Mouse (Mus musculus): Measurements from ENCODE around the gene Sar1a. TPM values are rescaled to one million over a fixed set of nuclear protein-coding genes. Genes with fewer than 3 reads are reported as not detected.

Sar1a gene
- polyA plus RNA-seq, 1 experiment from 2014 or later = 246 TPM

DNA sequence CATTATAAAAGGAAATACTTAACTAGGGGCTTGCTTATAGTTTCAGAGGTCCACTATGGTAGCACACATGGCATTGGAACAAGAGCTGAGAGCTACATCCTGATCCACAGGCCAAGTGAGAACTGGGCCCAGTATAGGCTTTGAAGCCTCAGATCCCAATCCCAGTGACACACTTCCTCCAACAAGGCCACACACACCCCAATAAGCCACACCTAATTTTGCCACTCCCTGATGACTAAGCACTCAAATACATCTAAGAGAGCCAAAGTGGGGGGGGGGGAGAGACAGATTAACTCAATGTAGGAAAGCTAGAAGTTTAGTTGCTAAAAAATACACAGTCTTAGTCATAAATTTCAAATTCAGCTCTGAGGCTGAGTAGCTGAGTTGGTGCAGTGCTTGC, 10.2 kb upstream of the Sar1a start:
- Histone ChIP-seq H3K4me3 (ENCODE audit: low read length) (no peak overlapping the region), H3K9ac (ENCODE audit: low read depth, low read length) (no peak overlapping the region), H3K4me2 (replicated peaks; ENCODE audit: low read depth, low read length) (no peak overlapping the region), H3K27ac (ENCODE audit: low read depth, low read length) (no peak overlapping the region), H3K9me3 (ENCODE audit: control insufficient read depth, low read length) (no peaks in the 10 kb centered on the region), H3K27me3 (ENCODE audit: control insufficient read depth, insufficient read depth, low read length) (no peaks in the 10 kb centered on the region), H3K36me3 (ENCODE audit: control insufficient read depth, insufficient read depth, low read length) (peaks cover 91% of the 10 kb centered on the region), H3K4me1 (ENCODE audit: control insufficient read depth, insufficient read depth, low read length) (no peaks in the 10 kb centered on the region)
- ATAC-seq (ENCODE audit: low FRiP score, low TSS enrichment) = no peak

- 93% methylated on average over 3 of the region's 3 CpGs for WGBS
- no peaks in the 10 kb centered on the region for H3K27me3 ChIP-seq (ENCODE audit: control insufficient read depth, insufficient read depth, low read length)
These were observed 9.3 kb upstream of the Sar1a start for GRCm38 (mm10) chr10:61670758-61671157.

DNA sequence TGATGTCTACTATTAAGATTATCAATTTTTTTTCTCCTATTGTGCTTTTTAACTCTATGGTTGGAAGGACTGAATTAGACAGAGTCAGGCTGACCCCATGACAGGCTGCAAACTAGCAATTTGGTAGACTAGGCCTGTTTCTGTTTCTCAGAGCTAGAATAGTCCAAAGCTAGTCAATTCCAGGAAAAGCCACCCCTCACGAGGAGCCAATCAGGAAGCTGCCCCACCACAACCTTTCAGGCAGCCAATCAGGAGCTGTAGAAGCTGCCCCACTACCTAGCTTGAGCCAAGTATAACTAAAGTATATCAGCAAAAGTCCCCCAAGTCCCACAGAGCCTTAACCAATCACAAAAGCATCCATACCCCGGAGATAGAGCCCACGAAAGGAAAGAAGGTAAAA, 4.2 kb upstream of the Sar1a start:
- H3K9me3 ChIP-seq (ENCODE audit: control insufficient read depth, low read length) = no peaks in the 10 kb centered on the region
- H3K36me3 ChIP-seq (ENCODE audit: control insufficient read depth, insufficient read depth, low read length) = peaks cover 42% of the 10 kb centered on the region
- H3K27me3 ChIP-seq (ENCODE audit: control insufficient read depth, insufficient read depth, low read length) = no peaks in the 10 kb centered on the region
- H3K9ac ChIP-seq (ENCODE audit: low read depth, low read length) = no peak overlapping the region
- no peak overlapping the region for H3K27ac ChIP-seq (ENCODE audit: low read depth, low read length)
- H3K4me1 ChIP-seq (ENCODE audit: control insufficient read depth, insufficient read depth, low read length) = no peaks in the 10 kb centered on the region; the same call in 1 of the 2 replicates
- WGBS = 81% methylated on average over 3 of the region's 3 CpGs
- no peak overlapping the region for H3K4me3 ChIP-seq (ENCODE audit: low read length)
- H3K4me2 ChIP-seq (replicated peaks; ENCODE audit: low read depth, low read length) = no peak overlapping the region
- no peak for ATAC-seq (ENCODE audit: low FRiP score, low TSS enrichment)

More at GRCm38 (mm10) chr10:61670758-61671157, 9.3 kb upstream of the Sar1a start:
- no peak overlapping the region for H3K4me3 ChIP-seq (ENCODE audit: low read length)
- H3K4me1 ChIP-seq (ENCODE audit: control insufficient read depth, insufficient read depth, low read length) = no peaks in the 10 kb centered on the region
- no peaks in the 10 kb centered on the region for H3K9me3 ChIP-seq (ENCODE audit: control insufficient read depth, low read length)
- H3K36me3 ChIP-seq (ENCODE audit: control insufficient read depth, insufficient read depth, low read length) = peaks cover 88% of the 10 kb centered on the region
- H3K9ac ChIP-seq (ENCODE audit: low read depth, low read length) = no peak overlapping the region
- ATAC-seq (ENCODE audit: low FRiP score, low TSS enrichment) = no peak
- no peak overlapping the region for H3K4me2 ChIP-seq (replicated peaks; ENCODE audit: low read depth, low read length)
- no peak overlapping the region for H3K27ac ChIP-seq (ENCODE audit: low read depth, low read length)

- 35% methylated on average over 9 of the region's 9 CpGs for WGBS
- H3K27ac ChIP-seq (ENCODE audit: low read depth, low read length) = peak overlapping the region; percentile 71; the same call in 1 of the 2 replicates
These were observed 554 bp upstream of the Sar1a start for GRCm38 (mm10) chr10:61679545-61679944.

GRCm38 (mm10) chr10:61689405-61689804, 9.3 kb downstream of the Sar1a start:
- ATAC-seq (ENCODE audit: low FRiP score, low TSS enrichment) = no peak
- H3K4me1 ChIP-seq (ENCODE audit: control insufficient read depth, insufficient read depth, low read length) = no peaks in the 10 kb centered on the region
- no peak overlapping the region for H3K9ac ChIP-seq (ENCODE audit: low read depth, low read length)
- H3K4me3 ChIP-seq (ENCODE audit: low read length) = no peak overlapping the region
- H3K9me3 ChIP-seq (ENCODE audit: control insufficient read depth, low read length) = no peaks in the 10 kb centered on the region
- WGBS = 86% methylated on average over 8 of the region's 8 CpGs
- H3K36me3 ChIP-seq (ENCODE audit: control insufficient read depth, insufficient read depth, low read length) = peaks cover 84% of the 10 kb centered on the region
- no peak overlapping the region for H3K27ac ChIP-seq (ENCODE audit: low read depth, low read length)
- no peaks in the 10 kb centered on the region for H3K27me3 ChIP-seq (ENCODE audit: control insufficient read depth, insufficient read depth, low read length)
- H3K4me2 ChIP-seq (replicated peaks; ENCODE audit: low read depth, low read length) = no peak overlapping the region

More at GRCm38 (mm10) chr10:61679545-61679944, 554 bp upstream of the Sar1a start:
- Histone ChIP-seq H3K9me3 (ENCODE audit: control insufficient read depth, low read length) (no peaks in the 10 kb centered on the region), H3K4me1 (ENCODE audit: control insufficient read depth, insufficient read depth, low read length) (peaks cover 7% of the 10 kb centered on the region; the same call in 1 of the 2 replicates), H3K4me2 (replicated peaks; ENCODE audit: low read depth, low read length) (peak overlapping the region; percentile 64), H3K9ac (ENCODE audit: low read depth, low read length) (peak overlapping the region; percentile 69), H3K36me3 (ENCODE audit: control insufficient read depth, insufficient read depth, low read length) (peaks cover 14% of the 10 kb centered on the region), H3K27me3 (ENCODE audit: control insufficient read depth, insufficient read depth, low read length) (no peaks in the 10 kb centered on the region), H3K4me3 (ENCODE audit: low read length) (peak overlapping the region; percentile 95)
- ATAC-seq (ENCODE audit: low FRiP score, low TSS enrichment) = no peak

- peaks cover 14% of the 10 kb centered on the region for H3K4me1 ChIP-seq (ENCODE audit: control insufficient read depth, insufficient read depth, low read length)
- peaks cover 48% of the 10 kb centered on the region for H3K36me3 ChIP-seq (ENCODE audit: control insufficient read depth, insufficient read depth, low read length)
- H3K9ac ChIP-seq (ENCODE audit: low read depth, low read length) = no peak overlapping the region
- no peak overlapping the region for H3K4me3 ChIP-seq (ENCODE audit: low read length)
- no peaks in the 10 kb centered on the region for H3K9me3 ChIP-seq (ENCODE audit: control insufficient read depth, low read length)
- H3K27me3 ChIP-seq (ENCODE audit: control insufficient read depth, insufficient read depth, low read length) = no peaks in the 10 kb centered on the region
- 77% methylated on average over 4 of the region's 4 CpGs for WGBS
- H3K27ac ChIP-seq (ENCODE audit: low read depth, low read length) = no peak overlapping the region
- no peak overlapping the region for H3K4me2 ChIP-seq (replicated peaks; ENCODE audit: low read depth, low read length)
- no peak for ATAC-seq (ENCODE audit: low FRiP score, low TSS enrichment)
These were observed 13.5 kb downstream of the Sar1a start for GRCm38 (mm10) chr10:61693563-61693962.

- Histone ChIP-seq H3K4me1 (ENCODE audit: control insufficient read depth, insufficient read depth, low read length) (peaks cover 14% of the 10 kb centered on the region), H3K4me2 (replicated peaks; ENCODE audit: low read depth, low read length) (peak within 1 kb of the TSS; percentile 95), H3K36me3 (ENCODE audit: control insufficient read depth, insufficient read depth, low read length) (peaks cover 40% of the 10 kb centered on the region), H3K27ac (ENCODE audit: low read depth, low read length) (no peak within 1 kb of the TSS; the same call in 1 of the 2 replicates), H3K9me3 (ENCODE audit: control insufficient read depth, low read length) (no peaks in the 10 kb centered on the region), H3K4me3 (ENCODE audit: low read length) (peak within 1 kb of the TSS; percentile 91), H3K27me3 (ENCODE audit: control insufficient read depth, insufficient read depth, low read length) (no peaks in the 10 kb centered on the region), H3K9ac (ENCODE audit: low read depth, low read length) (peak within 1 kb of the TSS; percentile 68)
- ATAC-seq (ENCODE audit: low FRiP score, low TSS enrichment) = peak; percentile 96
- under 1% methylated on average over 42 of the region's 42 CpGs for WGBS
These were observed 15.0 kb downstream of the Sar1a start, which contains the start of gene Tysnd1 for GRCm38 (mm10) chr10:61694870-61695670. Gene Tysnd1 (plus strand): TSS chr10:61695514.

GRCm38 (mm10) chr10:61695703-61696559, 15.8 kb downstream of the Sar1a start:
- Histone ChIP-seq H3K4me1 (ENCODE audit: control insufficient read depth, insufficient read depth, low read length) (peaks cover 14% of the 10 kb centered on the region), H3K27me3 (ENCODE audit: control insufficient read depth, insufficient read depth, low read length) (no peaks in the 10 kb centered on the region), H3K9ac (ENCODE audit: low read depth, low read length) (peak overlapping the region; percentile 68), H3K4me3 (ENCODE audit: low read length) (peak overlapping the region; percentile 91), H3K36me3 (ENCODE audit: control insufficient read depth, insufficient read depth, low read length) (peaks cover 32% of the 10 kb centered on the region), H3K4me2 (replicated peaks; ENCODE audit: low read depth, low read length) (peak overlapping the region; percentile 95), H3K9me3 (ENCODE audit: control insufficient read depth, low read length) (no peaks in the 10 kb centered on the region), H3K27ac (ENCODE audit: low read depth, low read length) (no peak overlapping the region)
- WGBS = under 1% methylated on average over 99 of the region's 111 CpGs
- ATAC-seq (ENCODE audit: low FRiP score, low TSS enrichment) = peak; percentile 24

- Histone ChIP-seq H3K27me3 (ENCODE audit: control insufficient read depth, insufficient read depth, low read length) (no peaks in the 10 kb centered on the region), H3K36me3 (ENCODE audit: control insufficient read depth, insufficient read depth, low read length) (peaks cover 29% of the 10 kb centered on the region), H3K9me3 (ENCODE audit: control insufficient read depth, low read length) (no peaks in the 10 kb centered on the region), H3K4me2 (replicated peaks; ENCODE audit: low read depth, low read length) (peak overlapping the region; percentile 95), H3K4me1 (ENCODE audit: control insufficient read depth, insufficient read depth, low read length) (peaks cover 14% of the 10 kb centered on the region), H3K27ac (ENCODE audit: low read depth, low read length) (no peak overlapping the region), H3K9ac (ENCODE audit: low read depth, low read length) (peak overlapping the region; percentile 68), H3K4me3 (ENCODE audit: low read length) (peak overlapping the region; percentile 91)
- no peak for ATAC-seq (ENCODE audit: low FRiP score, low TSS enrichment)
- WGBS = 17% methylated on average over 13 of the region's 19 CpGs
These were observed 16.4 kb downstream of the Sar1a start for GRCm38 (mm10) chr10:61696560-61696823.
